Mouse (Mus musculus): ENCODE data around the gene Rbm34. TPM values are rescaled to one million over a fixed set of nuclear protein-coding genes. Genes with fewer than 3 reads are reported as not detected.
A peak's percentile ranks its signal among the peaks of the same experiment; 100 is the strongest.

The Rbm34 gene
- polyA plus RNA-seq, 1 experiment: 5.5 TPM

DNA sequence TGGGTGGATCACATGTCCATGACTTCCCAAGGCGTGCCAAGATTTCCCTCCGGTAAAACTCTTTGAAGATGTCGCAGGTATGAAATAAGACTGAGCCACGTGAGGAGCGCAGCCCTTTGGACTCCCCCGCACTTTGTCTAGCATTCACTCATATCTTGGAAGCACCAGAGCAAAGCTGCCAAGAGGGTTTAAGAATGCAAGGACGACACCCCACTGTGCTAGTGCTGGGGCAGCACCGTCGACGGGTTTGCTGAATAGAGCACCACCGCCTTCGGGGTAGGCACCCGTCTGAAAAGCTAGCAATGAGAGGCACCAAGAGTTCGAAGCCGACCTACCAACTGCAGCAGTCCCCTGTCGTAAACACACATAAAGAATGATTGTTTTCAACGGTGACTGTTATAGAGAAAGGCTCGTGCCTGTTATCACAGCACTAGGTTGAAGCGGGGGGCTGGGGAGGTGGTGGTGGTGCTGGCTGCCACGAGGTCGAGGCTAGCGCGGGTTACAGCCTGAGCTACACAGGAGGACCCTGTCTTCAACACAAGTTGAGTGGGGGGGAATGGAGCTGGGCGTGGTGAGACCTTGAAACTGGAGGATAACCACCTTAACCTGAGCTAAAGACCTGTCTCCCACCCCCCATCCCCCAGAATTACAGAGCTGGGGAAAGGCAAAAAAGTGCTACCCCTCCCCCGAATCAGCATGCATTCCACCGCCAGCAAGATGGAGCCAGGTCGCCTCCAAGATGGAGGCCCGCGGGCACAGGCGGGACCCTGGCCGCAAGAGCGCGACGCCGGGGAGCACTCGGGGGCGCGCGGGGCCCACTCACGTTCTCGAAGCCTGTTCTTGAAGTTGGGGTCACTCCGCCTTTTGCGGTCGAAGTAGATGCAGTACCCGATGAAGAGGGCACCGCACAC is 25.8 kb downstream of the Rbm34 start:
- Histone ChIP-seq H3K27me3 (replicated peaks; ENCODE audit: control insufficient read depth, insufficient read depth, low read length) (no peaks in the 10 kb centered on the region), H3K4me1 (ENCODE audit: control insufficient read depth, insufficient read depth, low read length) (peaks cover 10% of the 10 kb centered on the region; the same call in 1 of the 2 replicates), H3K27ac (ENCODE audit: insufficient read depth, low read depth, low read length) (peak overlapping the region; percentile 73), H3K36me3 (ENCODE audit: control insufficient read depth, insufficient read depth, low read length) (no peaks in the 10 kb centered on the region; the same call in 1 of the 2 replicates), H3K4me3 (ENCODE audit: insufficient read depth, low read depth, low read length) (peak overlapping the region; percentile 63)
- no peak for TF ChIP-seq CTCF (conservative IDR thresholded peaks at IDR 0.05; ENCODE audit: insufficient read depth, insufficient read length, low read depth, low read length)
- peak; percentile 72 for TF ChIP-seq POLR2A (IDR thresholded peaks at IDR 0.05; ENCODE audit: low read depth, low read length)
- DNase-seq: peak; percentile 92
- WGBS: under 1% methylated on average over 46 of the region's 46 CpGs

DNA sequence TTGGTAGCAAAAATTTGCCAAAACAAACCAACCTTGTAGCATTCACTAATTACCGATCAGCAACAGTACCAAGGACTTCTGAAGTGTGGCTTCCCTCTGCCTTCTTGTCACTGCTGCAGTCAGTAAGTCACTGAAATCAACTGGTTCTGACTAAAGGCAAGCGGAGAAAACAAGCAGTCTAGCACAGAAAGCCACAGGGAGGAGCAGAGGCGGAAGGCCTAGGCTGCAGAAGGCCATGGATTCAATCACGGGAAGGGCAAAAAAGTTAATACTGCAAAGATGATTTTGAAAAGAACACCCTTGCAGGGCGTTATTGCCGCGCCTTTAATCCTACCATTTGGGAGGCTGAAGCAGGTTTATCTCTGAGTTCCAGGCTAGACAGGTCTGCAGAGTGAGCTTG is 27.3 kb downstream of the Rbm34 start:
- H3K27ac ChIP-seq (ENCODE audit: insufficient read depth, low read depth, low read length): peak overlapping the region; percentile 21
- WGBS: 59% methylated on average over 7 of the region's 7 CpGs
- TF ChIP-seq POLR2A (IDR thresholded peaks at IDR 0.05; ENCODE audit: low read depth, low read length) (no peak), CTCF (conservative IDR thresholded peaks at IDR 0.05; ENCODE audit: insufficient read depth, insufficient read length, low read depth, low read length) (no peak)
- no peaks in the 10 kb centered on the region for H3K27me3 ChIP-seq (replicated peaks; ENCODE audit: control insufficient read depth, insufficient read depth, low read length)
- DNase-seq: no peak
- H3K36me3 ChIP-seq (ENCODE audit: control insufficient read depth, insufficient read depth, low read length): peaks cover 4% of the 10 kb centered on the region
- H3K4me1 ChIP-seq (ENCODE audit: control insufficient read depth, insufficient read depth, low read length): peaks cover 18% of the 10 kb centered on the region; the same call in 1 of the 2 replicates
- peak overlapping the region; percentile 46 for H3K4me3 ChIP-seq (ENCODE audit: insufficient read depth, low read depth, low read length)

DNA sequence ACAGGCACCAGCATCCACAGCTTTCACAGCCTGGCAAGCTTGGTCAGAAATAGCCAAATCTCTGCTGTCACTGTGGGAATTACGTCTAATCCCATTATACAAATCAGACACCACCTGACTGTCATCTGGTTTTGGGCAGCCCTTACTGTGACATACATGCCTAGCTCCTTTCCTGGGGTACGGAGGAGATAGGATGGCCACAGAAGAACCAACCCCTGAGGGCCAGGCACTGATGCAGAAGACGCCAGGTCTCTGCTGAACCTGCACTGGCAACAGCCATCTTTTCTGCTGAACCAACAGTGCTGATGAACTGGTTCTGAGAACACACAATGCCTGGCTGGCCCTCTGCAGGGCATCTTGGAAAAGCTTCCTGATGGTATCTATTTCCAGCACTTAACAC is 33.5 kb downstream of the Rbm34 start:
- Histone ChIP-seq H3K27me3 (replicated peaks; ENCODE audit: control insufficient read depth, insufficient read depth, low read length) (no peaks in the 10 kb centered on the region), H3K27ac (ENCODE audit: insufficient read depth, low read depth, low read length) (no peak overlapping the region), H3K36me3 (ENCODE audit: control insufficient read depth, insufficient read depth, low read length) (peaks cover 13% of the 10 kb centered on the region), H3K4me1 (ENCODE audit: control insufficient read depth, insufficient read depth, low read length) (peaks cover 11% of the 10 kb centered on the region; the same call in 1 of the 2 replicates), H3K4me3 (ENCODE audit: insufficient read depth, low read depth, low read length) (no peak overlapping the region)
- no peak for DNase-seq
- no peak for TF ChIP-seq CTCF (conservative IDR thresholded peaks at IDR 0.05; ENCODE audit: insufficient read depth, insufficient read length, low read depth, low read length)
- TF ChIP-seq POLR2A (IDR thresholded peaks at IDR 0.05; ENCODE audit: low read depth, low read length): no peak
- WGBS: 86% methylated on average over 3 of the region's 3 CpGs

DNA sequence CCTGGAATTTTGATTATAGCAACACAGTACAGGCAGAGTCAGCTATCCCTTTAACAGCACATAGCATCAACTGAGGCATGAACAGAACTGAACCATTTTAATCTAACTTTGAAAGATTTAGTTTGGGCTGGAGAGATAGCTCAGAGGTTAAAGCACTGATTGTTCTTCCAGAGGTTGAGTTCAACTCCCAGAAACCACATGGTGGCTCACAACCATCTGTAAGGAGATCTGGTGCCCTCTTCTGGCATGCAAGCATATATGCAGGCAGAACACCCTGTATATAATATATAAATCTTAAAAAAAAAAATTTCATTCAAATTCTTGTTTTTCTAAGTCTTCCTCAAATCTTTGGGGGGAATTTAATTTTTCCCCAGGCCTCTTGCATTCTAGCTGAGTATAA is 34.9 kb downstream of the Rbm34 start:
- H3K27ac ChIP-seq (ENCODE audit: insufficient read depth, low read depth, low read length): no peak overlapping the region
- H3K4me3 ChIP-seq (ENCODE audit: insufficient read depth, low read depth, low read length): no peak overlapping the region
- TF ChIP-seq POLR2A (IDR thresholded peaks at IDR 0.05; ENCODE audit: low read depth, low read length) (no peak), CTCF (conservative IDR thresholded peaks at IDR 0.05; ENCODE audit: insufficient read depth, insufficient read length, low read depth, low read length) (peak; percentile 45)
- DNase-seq: no peak
- no peaks in the 10 kb centered on the region for H3K27me3 ChIP-seq (replicated peaks; ENCODE audit: control insufficient read depth, insufficient read depth, low read length)
- peaks cover 14% of the 10 kb centered on the region for H3K36me3 ChIP-seq (ENCODE audit: control insufficient read depth, insufficient read depth, low read length)
- H3K4me1 ChIP-seq (ENCODE audit: control insufficient read depth, insufficient read depth, low read length): peaks cover 11% of the 10 kb centered on the region; the same call in 1 of the 2 replicates

DNA sequence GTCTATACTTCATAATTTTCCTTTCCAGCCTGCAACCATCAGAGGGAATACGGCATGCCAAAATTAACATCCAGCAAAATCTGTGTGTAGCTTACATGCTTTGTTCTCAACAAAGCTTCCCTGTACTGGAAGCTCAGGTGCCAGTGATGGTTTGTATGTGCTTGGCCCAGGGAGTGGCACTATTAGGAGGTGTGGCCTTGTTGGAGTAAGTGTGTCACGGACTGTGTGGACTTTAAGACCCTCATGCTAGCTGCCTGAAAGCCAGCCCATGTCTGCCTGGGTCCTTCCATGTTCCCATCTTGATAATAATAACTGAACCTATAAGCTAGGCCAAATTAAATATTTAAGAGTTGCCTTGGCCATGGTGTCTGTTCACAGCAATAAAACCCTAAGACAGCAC is 35.5 kb downstream of the Rbm34 start:
- Histone ChIP-seq H3K27ac (ENCODE audit: insufficient read depth, low read depth, low read length) (no peak overlapping the region), H3K4me1 (ENCODE audit: control insufficient read depth, insufficient read depth, low read length) (peaks cover 11% of the 10 kb centered on the region; the same call in 1 of the 2 replicates), H3K4me3 (ENCODE audit: insufficient read depth, low read depth, low read length) (no peak overlapping the region), H3K36me3 (ENCODE audit: control insufficient read depth, insufficient read depth, low read length) (peaks cover 14% of the 10 kb centered on the region), H3K27me3 (replicated peaks; ENCODE audit: control insufficient read depth, insufficient read depth, low read length) (no peaks in the 10 kb centered on the region)
- WGBS: 80% methylated on average over 2 of the region's 2 CpGs
- DNase-seq: no peak
- no peak for TF ChIP-seq POLR2A (IDR thresholded peaks at IDR 0.05; ENCODE audit: low read depth, low read length)
- TF ChIP-seq CTCF (conservative IDR thresholded peaks at IDR 0.05; ENCODE audit: insufficient read depth, insufficient read length, low read depth, low read length): no peak

DNA sequence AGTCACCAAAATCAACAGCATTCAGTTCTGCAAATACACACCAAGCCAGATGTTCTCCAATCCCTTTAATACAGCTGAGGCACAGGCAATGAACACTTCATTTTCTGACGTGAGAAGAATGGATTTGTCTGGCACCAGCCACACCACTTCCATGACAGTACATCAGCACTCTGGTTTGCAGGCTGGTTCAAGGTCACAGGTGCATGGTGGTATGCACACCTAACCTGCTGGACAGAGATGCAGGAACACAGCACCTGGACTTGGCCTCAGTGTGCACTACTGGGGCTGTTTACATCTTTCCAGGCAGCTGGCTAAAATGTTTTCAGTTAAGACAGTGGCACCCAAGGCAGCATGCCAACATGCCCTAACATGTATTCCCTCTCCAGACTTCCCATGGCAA is 38.2 kb downstream of the Rbm34 start:
- 65% methylated on average over 1 of the region's 1 CpGs for WGBS
- Histone ChIP-seq H3K36me3 (ENCODE audit: control insufficient read depth, insufficient read depth, low read length) (peaks cover 10% of the 10 kb centered on the region; the same call in 1 of the 2 replicates), H3K27ac (ENCODE audit: insufficient read depth, low read depth, low read length) (peak overlapping the region; percentile 41; the same call in 1 of the 2 replicates)

DNA sequence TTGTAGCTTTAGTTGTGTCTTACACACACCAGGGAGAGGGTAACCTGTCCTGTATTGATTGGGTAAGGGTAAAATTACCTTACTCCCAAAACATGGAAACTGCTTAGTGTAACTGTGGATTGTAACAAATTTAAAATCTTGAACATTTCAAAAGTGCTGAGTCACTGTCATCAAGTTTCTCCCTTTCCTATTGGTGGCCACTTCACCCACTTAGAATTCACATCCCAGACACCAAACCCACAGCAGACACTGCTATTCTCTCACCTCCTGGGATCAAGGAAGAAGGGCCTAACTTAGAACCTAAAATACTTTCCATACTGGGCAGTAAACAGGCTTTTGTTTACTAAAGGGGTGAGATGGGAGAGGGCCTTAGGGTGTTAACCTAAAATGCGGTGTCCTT is 38.6 kb downstream of the Rbm34 start:
- DNase-seq: no peak
- H3K4me1 ChIP-seq (ENCODE audit: control insufficient read depth, insufficient read depth, low read length): peaks cover 16% of the 10 kb centered on the region
- H3K36me3 ChIP-seq (ENCODE audit: control insufficient read depth, insufficient read depth, low read length): peaks cover 9% of the 10 kb centered on the region; the same call in 1 of the 2 replicates
- WGBS: 86% methylated on average over 1 of the region's 1 CpGs
- no peaks in the 10 kb centered on the region for H3K27me3 ChIP-seq (replicated peaks; ENCODE audit: control insufficient read depth, insufficient read depth, low read length)
- peak overlapping the region; percentile 41; the same call in 1 of the 2 replicates for H3K27ac ChIP-seq (ENCODE audit: insufficient read depth, low read depth, low read length)
- TF ChIP-seq CTCF (conservative IDR thresholded peaks at IDR 0.05; ENCODE audit: insufficient read depth, insufficient read length, low read depth, low read length): no peak
- TF ChIP-seq POLR2A (IDR thresholded peaks at IDR 0.05; ENCODE audit: low read depth, low read length): no peak
- no peak overlapping the region for H3K4me3 ChIP-seq (ENCODE audit: insufficient read depth, low read depth, low read length)

More for the DNA sequence above, 38.2 kb downstream of the Rbm34 start:
- TF ChIP-seq POLR2A (IDR thresholded peaks at IDR 0.05; ENCODE audit: low read depth, low read length): no peak
- TF ChIP-seq CTCF (conservative IDR thresholded peaks at IDR 0.05; ENCODE audit: insufficient read depth, insufficient read length, low read depth, low read length): no peak
- DNase-seq: no peak
- Histone ChIP-seq H3K4me3 (ENCODE audit: insufficient read depth, low read depth, low read length) (no peak overlapping the region), H3K27me3 (replicated peaks; ENCODE audit: control insufficient read depth, insufficient read depth, low read length) (no peaks in the 10 kb centered on the region), H3K4me1 (ENCODE audit: control insufficient read depth, insufficient read depth, low read length) (peaks cover 16% of the 10 kb centered on the region)
